Mouse (Mus musculus) G1E (cell line): ENCODE data around the gene Unc13b.

Source experiments
- CTCF ChIP-seq: IDR thresholded peaks from 2 replicates; pipeline ENCODE4 v1.5.1; 2012; ENCODE audit warnings: low read depth, low read length, inconsistent platforms, mixed read lengths
- GATA1 ChIP-seq: IDR thresholded peaks from 2 replicates; pipeline ENCODE4 v1.6.1; 2012; ENCODE audit warnings: borderline replicate concordance, low read length, inconsistent platforms, mixed read lengths
- GATA2 ChIP-seq: IDR thresholded peaks from 2 replicates; pipeline ENCODE4 v1.6.1; 2012; ENCODE audit warnings: low read depth, low read length, inconsistent platforms, borderline replicate concordance

DNA sequence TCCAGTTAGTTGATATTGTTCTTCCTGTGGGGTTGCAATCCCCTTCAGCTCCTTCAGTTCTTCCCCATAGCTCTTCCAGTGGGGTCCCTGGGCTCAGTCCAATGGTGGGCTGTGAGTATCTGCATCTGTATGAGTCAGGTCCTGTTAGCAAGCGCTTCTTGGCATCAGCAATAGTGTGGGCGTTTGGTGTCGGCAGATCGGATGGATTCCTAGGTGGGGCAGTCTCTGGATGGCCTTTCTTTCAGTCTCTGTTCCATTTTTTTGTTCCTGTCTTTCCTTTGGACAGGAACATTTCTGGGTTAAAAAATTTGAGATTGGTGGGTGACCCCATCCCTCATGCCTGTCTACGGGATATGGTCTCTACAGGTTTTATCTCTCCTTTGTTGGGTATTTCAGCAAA lies 226.7 kb downstream of the Unc13b start:
- no peak for TF ChIP-seq CTCF
- TF ChIP-seq GATA1 = no peak
- TF ChIP-seq GATA2 = no peak
